Mouse (Mus musculus) MEL (cell line): ENCODE data around the gene Arrb1.

ENCODE experiments used
- CTCF ChIP-seq, 3 experiments: IDR thresholded peaks in 2 of 3; conservative IDR thresholded peaks in 1 of 3; 2 replicates each; pipeline ENCODE4 v1.5.1; 2011 to 2012; ENCODE audit warnings: low read length in 3 of 3, low read depth in 2 of 3, mild to moderate bottlenecking in 2 of 3, improper control_type of control experiment in 1 of 3, inconsistent platforms in 1 of 3, mixed read lengths in 1 of 3, moderate library complexity in 1 of 3; ENCODE audit not compliant: control insufficient read depth in 1 of 3, insufficient read depth in 1 of 3, poor library complexity in 1 of 3, severe bottlenecking in 1 of 3
- E2F4 ChIP-seq: IDR thresholded peaks from 2 replicates; pipeline ENCODE4 v1.6.1; 2011; ENCODE audit warnings: low read depth, low read length, improper control_type of control experiment, borderline replicate concordance
- EP300 ChIP-seq, 2 experiments: IDR thresholded peaks; 2 replicates each; pipeline ENCODE4 v1.6.1; 2011; ENCODE audit warnings: improper control_type of control experiment in 2 of 2, low read length in 2 of 2, low read depth in 1 of 2, mild to moderate bottlenecking in 1 of 2
- GATA1 ChIP-seq: IDR thresholded peaks from 2 replicates; pipeline ENCODE4 v1.6.1; 2011; ENCODE audit warnings: low read depth, low read length, improper control_type of control experiment
- KAT2A ChIP-seq: conservative IDR thresholded peaks from 2 replicates; pipeline ENCODE4 v1.6.1; 2012; ENCODE audit warnings: low read depth, low read length, improper control_type of control experiment, inconsistent platforms
- MXI1 ChIP-seq: IDR thresholded peaks from 2 replicates; pipeline ENCODE4 v1.6.1; 2011; ENCODE audit warnings: mild to moderate bottlenecking, low read depth, low read length, improper control_type of control experiment
- MYB ChIP-seq: IDR thresholded peaks from 2 replicates; pipeline ENCODE4 v1.6.1; 2011; ENCODE audit warnings: mild to moderate bottlenecking, low read depth, low read length, improper control_type of control experiment
- MYC ChIP-seq: IDR thresholded peaks from 2 replicates; pipeline ENCODE4 v1.6.1; 2011; ENCODE audit warnings: low read depth, mild to moderate bottlenecking, low read length, improper control_type of control experiment, moderate library complexity
- NELFE ChIP-seq: IDR thresholded peaks from 2 replicates; pipeline ENCODE4 v1.6.1; 2011; ENCODE audit warnings: low read depth, low read length, improper control_type of control experiment
- POLR2A ChIP-seq, 2 experiments: IDR thresholded peaks; 2 replicates each; pipeline ENCODE4 v1.6.1; 2011 to 2012; ENCODE audit warnings: low read length in 2 of 2, mild to moderate bottlenecking in 2 of 2, control low read depth in 1 of 2, improper control_type of control experiment in 1 of 2, low read depth in 1 of 2, moderate library complexity in 1 of 2; ENCODE audit not compliant: control insufficient read depth in 1 of 2, insufficient read depth in 1 of 2, poor library complexity in 1 of 2
- POLR2AphosphoS5 ChIP-seq: IDR thresholded peaks from 2 replicates; pipeline ENCODE4 v1.6.1; 2012; ENCODE audit warnings: low read depth, borderline replicate concordance, mild to moderate bottlenecking, inconsistent platforms, low read length, moderate library complexity, mixed read lengths
- USF1 ChIP-seq: IDR thresholded peaks from 2 replicates; pipeline ENCODE4 v1.6.1; 2014; ENCODE audit warnings: low read depth, mild to moderate bottlenecking, inconsistent platforms, low read length, improper control_type of control experiment, moderate library complexity
- ZNF384 ChIP-seq: IDR thresholded peaks from 2 replicates; pipeline ENCODE4 v1.6.1; 2012; ENCODE audit warnings: low read depth, mild to moderate bottlenecking, inconsistent platforms, low read length, improper control_type of control experiment

DNA sequence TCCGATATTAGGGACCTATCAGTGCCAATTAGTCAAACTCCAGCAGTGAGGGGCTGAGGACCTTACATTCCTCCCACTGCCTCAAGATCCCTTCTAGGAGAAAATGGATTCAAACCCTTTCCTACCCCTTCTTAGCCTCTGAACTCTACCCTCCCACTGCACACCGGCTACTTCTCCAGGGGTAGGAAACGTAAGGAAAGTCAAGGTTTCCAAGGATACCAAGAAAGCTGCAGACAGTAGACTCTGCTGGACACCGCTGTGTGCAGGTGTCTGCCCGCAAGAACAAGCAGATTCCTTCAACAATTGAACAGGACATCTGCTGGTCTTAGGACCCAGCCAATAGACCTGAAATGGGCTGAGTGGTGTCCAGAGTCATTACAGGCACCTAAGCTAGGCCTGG lies 765 bp upstream of the Arrb1 start:
- no peak for TF ChIP-seq CTCF (IDR thresholded peaks at IDR 0.05 in 2 of 3, conservative IDR thresholded peaks at IDR 0.05 in 1 of 3; ENCODE audit: control insufficient read depth in 1 of 3, insufficient read depth in 1 of 3, low read depth in 2 of 3, low read length in 3 of 3, poor library complexity in 1 of 3, severe bottlenecking in 1 of 3)
- no peak for TF ChIP-seq MYC
- no peak for TF ChIP-seq POLR2AphosphoS5
- TF ChIP-seq KAT2A = no peak
- no peak for TF ChIP-seq MXI1
- no peak for TF ChIP-seq ZNF384
- TF ChIP-seq EP300 (IDR thresholded peaks at IDR 0.05; ENCODE audit: low read depth in 1 of 2, low read length in 2 of 2) = no peak
- TF ChIP-seq GATA1 = no peak
- no peak for TF ChIP-seq E2F4
- no peak for TF ChIP-seq MYB
- no peak for TF ChIP-seq NELFE
- TF ChIP-seq POLR2A (IDR thresholded peaks at IDR 0.05; ENCODE audit: control insufficient read depth in 1 of 2, insufficient read depth in 1 of 2, low read depth in 1 of 2, low read length in 2 of 2, poor library complexity in 1 of 2) = no peak
- no peak for TF ChIP-seq USF1
